Mouse (Mus musculus): ENCODE measurements around the gene Armh3. TPM values are rescaled to one million over a fixed set of nuclear protein-coding genes. Genes with fewer than 3 reads are reported as not detected.

Armh3 gene
- polyA plus RNA-seq, 1 experiment from 2014 or later: 24.7 TPM

DNA sequence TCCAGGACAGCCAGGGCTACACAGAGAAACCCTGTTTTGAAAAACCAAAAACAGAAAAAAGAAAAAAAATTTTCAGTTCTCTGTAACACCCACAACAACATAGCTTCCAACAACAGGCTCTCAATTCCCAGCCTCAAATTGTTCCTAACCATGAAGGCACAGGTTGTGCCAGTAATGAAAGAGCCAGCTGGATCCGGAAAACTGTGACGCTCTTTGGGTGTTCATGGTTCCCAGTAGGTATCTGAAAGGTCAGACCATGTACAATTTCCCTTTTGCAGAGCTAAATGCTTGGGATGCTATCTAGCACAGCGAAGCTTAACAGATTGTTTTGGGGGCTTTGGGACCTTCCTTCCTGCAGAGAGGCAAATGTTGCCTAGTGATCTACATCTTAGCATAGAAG lies 82.3 kb downstream of the Armh3 start:
- ATAC-seq (replicated peaks): no peak
- no peaks in the 10 kb centered on the region for H3K36me3 ChIP-seq
- peaks cover 21% of the 10 kb centered on the region for H3K4me1 ChIP-seq
- H3K27me3 ChIP-seq: no peaks in the 10 kb centered on the region
- H3K9ac ChIP-seq (replicated peaks): no peak overlapping the region
- H3K9me3 ChIP-seq: no peaks in the 10 kb centered on the region
- no peak overlapping the region for H3K4me3 ChIP-seq
- 88% methylated on average over 3 of the region's 3 CpGs for WGBS
- H3K4me2 ChIP-seq (replicated peaks): no peak overlapping the region
- no peak overlapping the region for H3K27ac ChIP-seq (replicated peaks)

DNA sequence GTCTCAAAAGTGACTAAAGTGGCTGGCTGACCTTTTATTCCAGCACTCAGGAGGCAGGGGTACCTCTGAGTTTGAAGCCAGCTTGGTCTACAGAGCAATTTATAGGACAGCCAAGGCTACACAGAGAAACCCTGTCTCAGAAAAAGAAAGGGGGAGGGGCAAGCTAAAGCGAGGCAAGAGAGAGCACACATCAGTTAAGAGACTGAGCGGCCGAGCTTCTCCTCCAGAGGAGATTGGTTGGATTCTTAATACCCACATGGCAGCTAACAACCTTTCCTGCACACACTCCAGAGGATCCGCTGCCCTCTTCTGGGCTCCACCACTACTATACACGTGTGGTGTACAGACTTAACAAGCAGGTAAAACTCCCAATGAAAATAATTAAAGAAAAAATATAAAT lies 85.3 kb downstream of the Armh3 start:
- H3K27ac ChIP-seq (replicated peaks): no peak overlapping the region
- H3K27me3 ChIP-seq: no peaks in the 10 kb centered on the region
- H3K9ac ChIP-seq (replicated peaks): no peak overlapping the region
- no peak for ATAC-seq (replicated peaks)
- H3K4me3 ChIP-seq: no peak overlapping the region
- H3K4me2 ChIP-seq (replicated peaks): no peak overlapping the region
- H3K36me3 ChIP-seq: no peaks in the 10 kb centered on the region
- WGBS: 38% methylated on average over 5 of the region's 5 CpGs
- H3K4me1 ChIP-seq: peaks cover 4% of the 10 kb centered on the region
- no peaks in the 10 kb centered on the region for H3K9me3 ChIP-seq

DNA sequence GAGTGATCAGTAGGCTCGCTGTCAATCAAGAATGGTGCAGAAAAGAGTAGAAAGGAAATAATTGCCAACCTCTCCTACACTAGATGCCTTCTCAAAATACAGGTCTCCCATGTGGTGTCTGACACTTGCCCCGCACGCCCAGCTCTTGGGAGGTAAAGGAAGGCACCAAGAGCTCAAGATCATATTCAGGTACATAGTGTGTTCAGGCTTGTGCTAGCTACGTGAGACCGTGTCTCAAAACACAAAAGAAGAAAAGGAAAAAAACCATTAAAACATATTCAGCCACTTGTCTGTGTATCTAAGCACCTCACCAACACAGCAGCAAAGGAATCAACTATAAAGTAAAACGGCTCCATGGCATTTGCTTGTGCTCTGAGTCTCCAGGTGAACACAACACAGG lies 85.9 kb downstream of the Armh3 start:
- no peaks in the 10 kb centered on the region for H3K27me3 ChIP-seq
- no peak for ATAC-seq (replicated peaks)
- H3K36me3 ChIP-seq: no peaks in the 10 kb centered on the region
- H3K4me3 ChIP-seq: no peak overlapping the region
- no peak overlapping the region for H3K4me2 ChIP-seq (replicated peaks)
- H3K4me1 ChIP-seq: no peaks in the 10 kb centered on the region
- no peak overlapping the region for H3K27ac ChIP-seq (replicated peaks)
- H3K9ac ChIP-seq (replicated peaks): no peak overlapping the region
- H3K9me3 ChIP-seq: no peaks in the 10 kb centered on the region
- WGBS: 91% methylated on average over 6 of the region's 6 CpGs

DNA sequence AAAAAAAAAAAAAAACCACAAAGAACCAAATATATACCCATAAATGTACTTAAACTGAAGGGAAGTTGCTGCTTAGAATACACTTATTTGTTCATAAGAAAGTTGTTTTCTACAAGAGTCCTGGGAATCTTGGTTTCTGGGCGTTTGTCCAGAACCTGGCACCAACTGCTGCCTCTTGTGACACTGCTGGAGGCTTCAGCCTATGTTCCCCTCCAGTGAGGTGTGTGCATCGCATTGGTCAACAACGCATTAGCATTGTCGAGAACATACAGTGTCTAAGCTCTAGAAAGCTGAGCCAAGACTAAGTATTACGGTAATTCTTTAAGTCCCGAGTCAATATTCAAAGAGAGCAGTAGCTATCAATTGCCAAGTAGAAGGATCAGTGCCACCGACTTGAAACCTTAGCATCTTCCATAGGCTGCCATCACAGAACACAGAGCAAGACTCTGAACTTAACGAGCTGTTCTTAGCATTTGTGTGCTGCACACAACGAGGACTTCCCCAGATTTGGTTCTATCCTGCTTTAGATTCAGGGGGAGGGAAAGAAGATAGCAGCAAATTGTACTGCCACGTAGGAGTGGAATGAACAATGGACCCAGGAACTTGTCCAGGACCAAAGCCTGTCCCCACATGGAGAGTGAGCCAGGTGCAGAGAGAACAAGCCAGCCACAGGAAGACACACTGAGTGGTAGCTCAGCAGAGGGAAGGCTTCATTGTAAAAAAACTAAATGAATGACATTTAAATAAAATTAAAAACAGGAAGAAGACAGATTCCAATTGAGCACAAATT lies 86.9 kb downstream of the Armh3 start:
- Histone ChIP-seq H3K36me3 (no peaks in the 10 kb centered on the region), H3K4me3 (no peak overlapping the region), H3K9ac (replicated peaks) (no peak overlapping the region), H3K4me2 (replicated peaks) (no peak overlapping the region), H3K27me3 (no peaks in the 10 kb centered on the region), H3K4me1 (no peaks in the 10 kb centered on the region), H3K9me3 (no peaks in the 10 kb centered on the region), H3K27ac (replicated peaks) (0 out of 2 replicates have a peak overlapping the region, but pooled peaks have one; percentile 19)
- no peak for ATAC-seq (replicated peaks)
- 60% methylated on average over 10 of the region's 10 CpGs for WGBS

DNA sequence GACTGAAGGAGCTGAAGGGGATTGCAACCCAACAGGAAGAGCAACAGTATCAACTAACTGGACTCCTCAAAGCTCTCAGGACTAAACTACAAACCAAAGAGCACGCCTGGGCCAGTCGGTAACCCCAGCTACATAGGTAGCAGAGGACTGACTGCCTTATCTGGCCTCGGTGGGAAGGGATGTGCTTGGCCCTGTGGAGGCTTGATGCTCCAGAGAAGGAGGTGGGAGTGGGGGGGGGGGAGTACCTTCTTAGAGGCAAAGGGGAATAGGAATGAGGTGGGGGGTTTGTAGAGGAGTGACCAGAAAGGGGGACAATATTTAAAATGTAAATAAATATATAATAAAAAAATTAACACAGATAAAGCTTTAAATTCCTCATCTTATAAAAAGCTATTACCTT lies 90.0 kb downstream of the Armh3 start:
- ATAC-seq (replicated peaks): no peak
- 94% methylated on average over 3 of the region's 3 CpGs for WGBS
- H3K36me3 ChIP-seq: no peaks in the 10 kb centered on the region

DNA sequence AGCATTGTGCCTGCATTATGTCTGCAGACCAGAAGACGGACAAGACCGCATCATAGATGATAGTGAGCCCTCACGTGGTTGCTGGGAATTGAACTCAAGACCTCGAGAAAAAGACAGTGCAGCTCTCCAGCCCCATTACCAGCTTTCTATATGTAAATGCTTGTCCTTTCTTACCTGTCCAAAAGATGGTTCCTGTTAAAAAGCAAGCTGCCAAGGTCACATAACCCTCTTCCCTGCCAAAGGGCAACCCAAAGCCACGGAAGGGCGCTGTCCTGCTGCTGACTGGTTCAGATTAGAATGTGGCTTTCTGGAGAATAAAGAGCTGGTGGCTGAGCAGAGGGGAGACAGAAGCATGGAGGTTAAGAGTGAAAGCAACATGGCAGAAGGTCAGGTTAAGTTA lies 90.9 kb downstream of the Armh3 start:
- H3K9ac ChIP-seq (replicated peaks): no peak overlapping the region
- ATAC-seq (replicated peaks): no peak
- no peaks in the 10 kb centered on the region for H3K27me3 ChIP-seq
- no peak overlapping the region for H3K4me2 ChIP-seq (replicated peaks)
- H3K27ac ChIP-seq (replicated peaks): no peak overlapping the region
- H3K36me3 ChIP-seq: no peaks in the 10 kb centered on the region
- no peaks in the 10 kb centered on the region for H3K4me1 ChIP-seq
- WGBS: 92% methylated on average over 6 of the region's 6 CpGs
- H3K4me3 ChIP-seq: no peak overlapping the region
- H3K9me3 ChIP-seq: no peaks in the 10 kb centered on the region

More for the DNA sequence above, 90.0 kb downstream of the Armh3 start:
- H3K4me1 ChIP-seq: no peaks in the 10 kb centered on the region
- H3K4me2 ChIP-seq (replicated peaks): no peak overlapping the region
- H3K27me3 ChIP-seq: no peaks in the 10 kb centered on the region
- no peak overlapping the region for H3K9ac ChIP-seq (replicated peaks)
- no peaks in the 10 kb centered on the region for H3K9me3 ChIP-seq
- H3K4me3 ChIP-seq: no peak overlapping the region
- no peak overlapping the region for H3K27ac ChIP-seq (replicated peaks)

DNA sequence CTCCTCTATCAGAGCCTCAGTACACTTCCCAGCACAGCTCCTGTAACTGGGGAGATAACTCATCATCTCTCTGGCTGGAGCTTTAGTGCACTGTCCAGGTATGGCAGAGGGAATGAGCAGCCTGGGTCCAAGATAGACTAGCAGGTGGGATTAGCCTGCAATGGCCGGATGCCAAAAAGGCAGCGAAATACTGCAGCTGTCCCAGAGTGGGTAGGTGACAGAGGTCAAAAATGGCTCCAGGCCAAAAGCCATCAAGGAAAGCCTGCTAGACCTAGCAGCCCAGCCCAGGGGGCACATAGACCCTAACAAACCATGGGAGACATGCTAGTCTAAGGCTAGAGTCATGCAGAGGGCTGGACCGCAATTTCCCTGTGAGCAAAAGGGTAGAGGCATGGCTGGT lies 94.4 kb downstream of the Armh3 start:
- H3K36me3 ChIP-seq: no peaks in the 10 kb centered on the region
- no peaks in the 10 kb centered on the region for H3K27me3 ChIP-seq
- ATAC-seq (replicated peaks): no peak
- H3K27ac ChIP-seq (replicated peaks): no peak overlapping the region
- no peak overlapping the region for H3K4me3 ChIP-seq
- WGBS: 83% methylated on average over 3 of the region's 3 CpGs
- no peak overlapping the region for H3K4me2 ChIP-seq (replicated peaks)
- 0 out of 2 replicates have a peak, but pooled peaks cover 4% of the 10 kb centered on the region for H3K4me1 ChIP-seq
- H3K9ac ChIP-seq (replicated peaks): no peak overlapping the region
- H3K9me3 ChIP-seq: no peaks in the 10 kb centered on the region

DNA sequence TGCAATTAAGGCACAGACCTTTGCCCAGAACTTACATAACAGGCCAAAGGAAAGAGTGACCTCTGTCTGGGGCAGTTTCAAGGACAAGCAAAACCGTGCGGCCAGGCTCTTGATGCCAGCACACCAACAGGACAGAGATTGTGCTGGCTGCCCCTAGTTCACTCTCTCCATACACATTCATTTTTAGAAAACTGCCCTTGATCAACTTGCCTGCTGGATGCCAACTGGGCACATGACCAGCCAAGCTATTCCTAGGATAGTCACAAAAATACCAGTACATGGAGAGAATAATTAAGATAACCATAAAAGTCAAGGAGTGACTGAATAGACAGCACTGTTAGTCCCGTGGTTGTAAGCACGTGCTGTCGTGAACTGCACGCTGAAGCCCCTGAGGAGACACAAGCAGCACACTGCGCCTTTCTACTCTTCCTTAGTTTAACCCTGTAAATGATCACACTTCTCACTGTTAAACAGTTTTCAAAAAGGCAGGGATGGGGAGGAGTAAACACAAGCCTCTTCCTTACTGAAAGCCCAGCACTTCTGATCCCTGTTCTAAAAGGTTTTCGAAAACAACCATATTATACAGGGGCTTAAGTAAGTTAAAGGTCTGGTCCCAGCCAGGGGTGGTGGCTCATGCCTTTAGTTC lies 95.8 kb downstream of the Armh3 start:
- WGBS: 82% methylated on average over 8 of the region's 8 CpGs
- no peak for ATAC-seq (replicated peaks)
- Histone ChIP-seq H3K27me3 (no peaks in the 10 kb centered on the region), H3K4me2 (replicated peaks) (no peak overlapping the region), H3K9ac (replicated peaks) (no peak overlapping the region), H3K36me3 (no peaks in the 10 kb centered on the region), H3K4me1 (0 out of 2 replicates have a peak, but pooled peaks cover 4% of the 10 kb centered on the region), H3K9me3 (no peaks in the 10 kb centered on the region), H3K4me3 (no peak overlapping the region), H3K27ac (replicated peaks) (no peak overlapping the region)

DNA sequence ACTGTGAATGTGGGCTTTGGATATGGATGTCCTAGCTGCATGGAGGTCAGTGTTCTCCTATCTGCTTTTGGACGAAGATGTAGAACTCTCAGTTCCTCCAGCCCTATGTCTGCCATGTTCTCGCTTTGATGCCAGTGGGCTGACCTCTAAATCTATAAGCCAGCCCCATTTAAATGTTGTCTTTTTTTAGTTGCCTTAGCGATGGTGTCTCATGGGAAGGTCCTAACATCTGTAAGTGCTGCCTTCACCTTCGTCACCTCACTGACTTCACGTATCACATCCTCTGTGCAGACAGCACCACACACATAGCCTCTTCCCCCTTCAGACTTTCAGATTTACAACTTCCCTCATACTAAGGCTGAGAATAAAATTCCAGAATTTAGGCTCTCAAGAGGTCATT lies 97.5 kb downstream of the Armh3 start:
- Histone ChIP-seq H3K27me3 (no peaks in the 10 kb centered on the region), H3K4me1 (0 out of 2 replicates have a peak, but pooled peaks cover 4% of the 10 kb centered on the region), H3K4me3 (no peak overlapping the region), H3K9ac (replicated peaks) (no peak overlapping the region), H3K9me3 (no peaks in the 10 kb centered on the region), H3K4me2 (replicated peaks) (no peak overlapping the region), H3K36me3 (no peaks in the 10 kb centered on the region), H3K27ac (replicated peaks) (no peak overlapping the region)
- ATAC-seq (replicated peaks): no peak
- WGBS: 95% methylated on average over 5 of the region's 5 CpGs

DNA sequence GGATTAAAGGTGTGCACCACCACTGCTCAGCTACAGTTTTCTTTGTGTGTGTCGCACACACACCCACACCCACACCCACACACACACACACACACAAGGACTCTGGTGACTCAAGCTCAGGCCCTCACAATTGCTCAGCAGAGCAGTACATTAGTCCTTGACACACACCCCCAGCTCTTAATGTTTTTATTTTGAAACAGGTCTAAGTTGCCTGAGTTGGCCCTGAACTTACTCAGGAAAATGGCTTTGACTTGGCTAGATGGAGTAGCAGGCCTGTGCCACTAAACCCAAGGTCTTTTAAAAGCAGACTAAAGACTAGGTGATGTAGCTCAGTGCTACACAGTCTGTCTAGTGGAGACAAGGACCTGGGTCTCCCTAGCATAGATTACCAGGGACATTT lies 102.6 kb downstream of the Armh3 start:
- no peak overlapping the region for H3K27ac ChIP-seq (replicated peaks)
- no peak for ATAC-seq (replicated peaks)

DNA sequence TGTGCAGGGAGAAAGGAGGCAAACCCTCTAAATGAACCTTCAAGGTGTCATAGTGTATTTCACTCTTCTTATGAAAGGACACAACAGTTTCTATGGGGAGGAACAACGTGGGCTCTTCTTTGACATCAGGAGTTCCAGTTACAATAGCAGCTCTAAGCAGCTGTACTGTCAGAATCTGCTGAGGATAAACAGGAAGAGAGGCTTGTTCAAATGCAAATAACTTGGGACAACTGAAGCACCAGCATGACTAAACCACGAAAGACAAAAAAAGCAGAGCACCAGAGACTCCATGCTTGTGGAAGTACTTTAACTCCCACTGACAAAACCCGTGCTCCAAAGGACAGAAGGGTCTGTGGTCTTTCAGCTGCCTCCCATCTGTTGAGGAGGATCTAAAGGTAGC lies 116.2 kb downstream of the Armh3 start:
- Histone ChIP-seq H3K27me3 (no peaks in the 10 kb centered on the region), H3K4me2 (replicated peaks) (no peak overlapping the region), H3K9me3 (no peaks in the 10 kb centered on the region), H3K9ac (replicated peaks) (no peak overlapping the region), H3K27ac (replicated peaks) (no peak overlapping the region), H3K4me3 (no peak overlapping the region), H3K4me1 (no peaks in the 10 kb centered on the region), H3K36me3 (peaks cover 2% of the 10 kb centered on the region; the same call in 1 of the 2 replicates)
- no peak for ATAC-seq (replicated peaks)
- 39% methylated on average over 3 of the region's 3 CpGs for WGBS

More for the DNA sequence above, 102.6 kb downstream of the Armh3 start:
- H3K4me1 ChIP-seq: 0 out of 2 replicates have a peak, but pooled peaks cover 4% of the 10 kb centered on the region
- no peaks in the 10 kb centered on the region for H3K9me3 ChIP-seq
- H3K27me3 ChIP-seq: no peaks in the 10 kb centered on the region
- peaks cover 8% of the 10 kb centered on the region; the same call in 1 of the 2 replicates for H3K36me3 ChIP-seq
- H3K9ac ChIP-seq (replicated peaks): no peak overlapping the region
- 100% methylated on average over 1 of the region's 1 CpGs for WGBS
- no peak overlapping the region for H3K4me3 ChIP-seq
- no peak overlapping the region for H3K4me2 ChIP-seq (replicated peaks)

DNA sequence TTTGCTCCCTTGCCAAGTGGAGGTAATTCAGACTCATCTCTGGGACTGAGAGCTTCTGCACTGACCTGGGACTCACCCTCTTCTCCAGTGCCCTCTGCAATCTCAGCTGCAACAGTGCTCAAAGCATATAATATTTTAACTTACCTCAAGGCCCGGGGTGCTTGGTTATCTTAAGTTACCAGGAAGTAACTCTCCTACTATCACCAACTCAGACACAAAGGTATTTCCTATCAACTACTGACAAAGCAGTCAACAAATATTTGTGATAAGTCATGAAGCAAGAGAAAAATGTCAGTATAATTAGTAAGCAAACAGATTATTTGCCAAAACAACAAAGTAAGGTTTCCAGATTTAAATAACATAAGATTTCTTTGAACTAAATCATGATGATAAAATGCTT lies 125.0 kb downstream of the Armh3 start:
- Histone ChIP-seq H3K27ac (replicated peaks) (no peak overlapping the region), H3K27me3 (no peaks in the 10 kb centered on the region), H3K4me1 (no peaks in the 10 kb centered on the region), H3K9ac (replicated peaks) (no peak overlapping the region), H3K9me3 (no peaks in the 10 kb centered on the region), H3K36me3 (no peaks in the 10 kb centered on the region), H3K4me3 (no peak overlapping the region), H3K4me2 (replicated peaks) (no peak overlapping the region)
- WGBS: 79% methylated on average over 1 of the region's 1 CpGs
- no peak for ATAC-seq (replicated peaks)

Data from forebrain, embryonic 15.5 days (tissue).